Mouse (Mus musculus) midbrain, embryonic 12.5 days (tissue): ENCODE data around the gene Dcun1d4. TPM values are rescaled to one million over a fixed set of nuclear protein-coding genes. Genes with fewer than 3 reads are reported as not detected.

Source experiments
- ATAC-seq: fragments of 200-750 bp; cut with Nextera tagmentation; 2 replicates; pipeline ENCODE4 v1.8.0; 2017; ENCODE audit warnings: low read depth, moderate TSS enrichment, moderate library complexity; ENCODE audit not compliant: low FRiP score
- H3K27ac ChIP-seq: fragments of 300-500 bp; sonication (generic); replicated peaks from 2 replicates; pipeline ENCODE4 v1.5.1; 2016; ENCODE audit warnings: mild to moderate bottlenecking
- H3K27me3 ChIP-seq: fragments of 300-500 bp; sonication (generic); 2 replicates; pipeline ENCODE4 v1.6.1; 2016; ENCODE audit warnings: mild to moderate bottlenecking
- H3K36me3 ChIP-seq: fragments of 300-500 bp; sonication (generic); 2 replicates; pipeline ENCODE4 v1.6.1; 2016
- H3K4me1 ChIP-seq: fragments of 300-500 bp; sonication (generic); 2 replicates; pipeline ENCODE4 v1.6.1; 2016
- H3K4me2 ChIP-seq: fragments of 300-500 bp; sonication (generic); replicated peaks from 2 replicates; pipeline ENCODE4 v1.6.1; 2016; ENCODE audit warnings: mild to moderate bottlenecking, moderate library complexity
- H3K4me3 ChIP-seq: fragments of 300-500 bp; sonication (generic); 2 replicates; pipeline ENCODE4 v1.5.1; 2016; ENCODE audit warnings: mild to moderate bottlenecking
- H3K9ac ChIP-seq: fragments of 300-500 bp; sonication (generic); replicated peaks from 2 replicates; pipeline ENCODE4 v1.6.1; 2016; ENCODE audit warnings: mild to moderate bottlenecking, moderate library complexity
- H3K9me3 ChIP-seq: fragments of 300-500 bp; sonication (generic); 2 replicates; pipeline ENCODE4 v1.6.1; 2016; ENCODE audit warnings: mild to moderate bottlenecking
- WGBS: fragments of 180-500 bp; shearing (Covaris S2); methylation state at CpG from one replicate; pipeline ENCODE4 v1.1.7; 2016; 5-methylcytosine and 5-hydroxymethylcytosine counted together
- polyA plus RNA-seq: library from polyadenylated mRNA; unstranded; fragments of >200 nt; fragmentation: Nextera tagmentation; extraction: Ambion mirVana; gene quantifications from 2 replicates; pipeline ENCODE4 v1.2.1, GENCODE M21; 2016

Gene Dcun1d4
- polyA plus RNA-seq, result 58.4 and 62.2 TPM in 2 replicates

DNA sequence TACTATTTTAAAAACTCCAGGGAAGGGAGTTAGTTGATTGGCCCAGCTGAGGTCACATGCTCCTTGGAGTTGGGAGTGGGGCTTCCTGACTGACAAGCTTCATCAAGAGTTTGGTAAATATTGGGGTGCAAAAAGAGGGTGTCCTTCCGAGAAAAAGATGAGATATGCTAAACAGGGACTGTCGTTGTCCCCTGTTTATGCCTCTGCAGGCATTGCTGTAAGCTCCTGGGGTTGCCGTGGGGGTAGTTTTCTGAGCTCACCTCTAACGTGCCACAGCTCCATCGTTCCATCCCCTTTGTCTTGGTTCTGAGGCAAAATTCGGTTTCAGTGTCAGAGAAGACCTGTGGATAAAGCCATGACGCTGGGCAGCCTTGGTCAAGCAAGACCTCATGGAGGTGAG, at the start of gene Dcun1d4:
Gene Dcun1d4 (plus strand): TSS at position 301 of the 400 bp plus-strand sequence.
- Histone ChIP-seq H3K4me1 (peaks cover 4% of the 10 kb centered on the region; the same call in 1 of the 2 replicates), H3K9me3 (no peaks in the 10 kb centered on the region), H3K27me3 (no peaks in the 10 kb centered on the region), H3K4me3 (no peak within 1 kb of the TSS), H3K4me2 (no peak within 1 kb of the TSS), H3K36me3 (no peaks in the 10 kb centered on the region), H3K27ac (no peak within 1 kb of the TSS), H3K9ac (no peak within 1 kb of the TSS)
- WGBS, result 86% methylated on average over 7 of the region's 7 CpGs
- ATAC-seq, result no peak

DNA sequence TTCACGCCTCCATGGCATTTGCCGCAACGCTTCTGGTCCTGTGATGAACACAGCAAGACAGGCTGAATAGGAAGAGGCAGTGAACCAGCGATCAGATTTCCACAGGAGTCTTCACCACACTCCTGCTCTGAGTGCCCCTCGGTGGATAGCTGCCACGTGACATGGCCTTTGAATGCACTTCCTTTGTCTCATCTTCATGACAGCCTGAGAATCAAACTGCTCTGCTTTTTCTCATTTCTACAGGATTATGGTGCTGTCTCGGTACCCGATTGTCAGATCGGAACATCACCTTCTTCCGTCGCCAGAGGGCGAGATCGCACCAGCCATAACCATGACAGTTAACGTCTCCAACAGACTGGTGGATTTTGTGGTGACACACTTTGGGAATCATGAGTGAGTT, 49.2 kb upstream of the Dcun1d4 start:
- H3K4me2 ChIP-seq, result peak overlapping the region; percentile 32

DNA sequence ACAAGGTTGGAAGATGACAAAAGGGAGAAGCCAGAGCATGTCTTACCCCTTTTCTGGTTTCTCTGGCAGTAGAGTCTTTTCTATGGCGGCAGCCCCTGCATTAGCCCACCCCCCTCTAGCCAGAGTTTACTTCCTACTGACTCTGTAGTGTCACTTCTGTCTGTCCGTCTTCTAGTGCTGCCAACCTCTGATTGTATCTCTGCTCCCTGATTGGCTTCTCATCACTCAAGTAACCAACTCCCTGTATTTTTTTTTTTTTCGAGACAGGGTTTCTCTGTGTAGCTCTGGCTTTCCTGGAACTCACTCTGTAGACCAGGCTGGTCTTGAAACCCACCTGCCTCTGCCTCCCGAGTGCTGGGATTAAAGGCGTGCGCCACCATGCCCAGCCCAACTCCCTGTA, 48.0 kb upstream of the Dcun1d4 start:
- WGBS, result 87% methylated on average over 6 of the region's 6 CpGs
- Histone ChIP-seq H3K27me3 (no peaks in the 10 kb centered on the region), H3K36me3 (no peaks in the 10 kb centered on the region), H3K4me3 (no peak overlapping the region), H3K4me2 (no peak overlapping the region), H3K27ac (no peak overlapping the region), H3K4me1 (no peaks in the 10 kb centered on the region), H3K9me3 (no peaks in the 10 kb centered on the region), H3K9ac (no peak overlapping the region)
- ATAC-seq, result no peak

More for the DNA sequence above, 49.2 kb upstream of the Dcun1d4 start:
- no peaks in the 10 kb centered on the region for H3K4me1 ChIP-seq
- H3K27me3 ChIP-seq, result no peaks in the 10 kb centered on the region
- WGBS, result 23% methylated on average over 14 of the region's 14 CpGs
- ATAC-seq, result peak; percentile 72
- H3K27ac ChIP-seq, result no peak overlapping the region
- H3K36me3 ChIP-seq, result no peaks in the 10 kb centered on the region
- H3K9ac ChIP-seq, result no peak overlapping the region
- H3K9me3 ChIP-seq, result no peaks in the 10 kb centered on the region
- H3K4me3 ChIP-seq, result no peak overlapping the region

DNA sequence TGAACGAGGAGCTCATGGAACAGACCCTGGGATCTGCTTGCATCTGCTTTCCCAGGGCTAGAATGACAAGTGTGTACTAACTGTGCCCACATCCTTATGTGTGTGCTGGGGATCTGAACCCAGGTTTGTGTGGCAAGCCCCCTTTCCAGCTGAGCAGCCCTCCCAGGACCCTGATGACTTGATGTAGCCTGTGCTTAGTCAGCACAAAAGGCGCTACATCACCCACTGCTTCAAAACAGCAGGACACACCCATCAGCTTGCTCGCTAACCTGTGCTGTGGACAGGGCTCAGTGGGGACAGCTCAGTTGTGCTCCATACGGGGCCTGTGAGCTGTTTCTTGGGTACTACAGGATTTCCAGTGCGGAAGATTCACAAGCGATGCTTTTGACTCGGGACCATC, 46.0 kb upstream of the Dcun1d4 start:
- H3K27ac ChIP-seq, result no peak overlapping the region
- no peaks in the 10 kb centered on the region for H3K36me3 ChIP-seq
- H3K4me2 ChIP-seq, result no peak overlapping the region
- no peaks in the 10 kb centered on the region for H3K4me1 ChIP-seq
- no peak for ATAC-seq
- H3K9me3 ChIP-seq, result no peaks in the 10 kb centered on the region
- no peaks in the 10 kb centered on the region for H3K27me3 ChIP-seq
- 75% methylated on average over 7 of the region's 7 CpGs for WGBS
- H3K9ac ChIP-seq, result no peak overlapping the region
- no peak overlapping the region for H3K4me3 ChIP-seq

DNA sequence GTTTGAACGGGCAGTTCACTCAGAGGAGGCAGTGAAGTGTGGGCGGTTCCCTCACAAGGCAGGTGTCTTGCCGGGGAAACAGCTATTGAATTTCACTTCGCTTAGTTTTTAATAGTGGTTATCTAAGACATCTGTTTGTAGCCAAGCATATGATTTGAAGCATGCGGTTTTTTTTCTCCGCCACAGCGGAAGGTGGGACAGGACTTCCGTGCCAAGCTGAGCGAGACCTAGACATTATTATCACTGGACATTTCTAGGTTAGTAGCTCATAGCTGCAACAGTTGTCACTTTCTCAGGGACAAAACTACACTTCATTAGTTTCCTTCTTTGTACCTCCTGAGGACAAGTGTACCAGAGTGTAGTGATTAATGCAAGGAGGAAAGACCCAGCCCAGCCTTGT, 38.6 kb upstream of the Dcun1d4 start:
- Histone ChIP-seq H3K27ac (no peak overlapping the region), H3K9ac (no peak overlapping the region), H3K4me2 (no peak overlapping the region), H3K36me3 (no peaks in the 10 kb centered on the region), H3K4me1 (no peaks in the 10 kb centered on the region; the same call in 1 of the 2 replicates), H3K9me3 (no peaks in the 10 kb centered on the region), H3K27me3 (no peaks in the 10 kb centered on the region), H3K4me3 (no peak overlapping the region)
- no peak for ATAC-seq
- 90% methylated on average over 9 of the region's 9 CpGs for WGBS

DNA sequence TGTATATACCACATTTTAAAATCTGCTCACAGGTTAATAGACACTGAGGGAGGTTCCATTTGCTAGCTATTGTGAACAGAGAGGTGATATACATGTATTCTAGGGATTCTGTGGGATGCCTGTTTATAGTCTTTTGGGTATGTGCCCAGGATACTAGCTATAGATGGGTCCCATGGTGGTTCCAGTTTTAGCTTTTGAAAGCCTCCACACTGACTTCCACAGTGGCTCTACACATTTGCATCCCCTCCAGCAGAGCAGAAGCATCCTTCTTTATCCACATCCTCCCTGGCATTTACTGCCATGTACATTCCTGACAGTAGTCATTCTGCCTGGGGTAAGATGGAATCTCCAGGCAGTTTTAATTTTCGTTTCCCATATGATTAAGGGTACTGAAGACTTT, 30.5 kb upstream of the Dcun1d4 start:
- H3K9ac ChIP-seq, result no peak overlapping the region
- H3K9me3 ChIP-seq, result no peaks in the 10 kb centered on the region
- H3K27me3 ChIP-seq, result no peaks in the 10 kb centered on the region
- H3K4me2 ChIP-seq, result no peak overlapping the region
- no peak overlapping the region for H3K4me3 ChIP-seq
- 78% methylated on average over 1 of the region's 1 CpGs for WGBS
- no peaks in the 10 kb centered on the region for H3K36me3 ChIP-seq
- no peaks in the 10 kb centered on the region for H3K4me1 ChIP-seq
- no peak for ATAC-seq
- H3K27ac ChIP-seq, result no peak overlapping the region

DNA sequence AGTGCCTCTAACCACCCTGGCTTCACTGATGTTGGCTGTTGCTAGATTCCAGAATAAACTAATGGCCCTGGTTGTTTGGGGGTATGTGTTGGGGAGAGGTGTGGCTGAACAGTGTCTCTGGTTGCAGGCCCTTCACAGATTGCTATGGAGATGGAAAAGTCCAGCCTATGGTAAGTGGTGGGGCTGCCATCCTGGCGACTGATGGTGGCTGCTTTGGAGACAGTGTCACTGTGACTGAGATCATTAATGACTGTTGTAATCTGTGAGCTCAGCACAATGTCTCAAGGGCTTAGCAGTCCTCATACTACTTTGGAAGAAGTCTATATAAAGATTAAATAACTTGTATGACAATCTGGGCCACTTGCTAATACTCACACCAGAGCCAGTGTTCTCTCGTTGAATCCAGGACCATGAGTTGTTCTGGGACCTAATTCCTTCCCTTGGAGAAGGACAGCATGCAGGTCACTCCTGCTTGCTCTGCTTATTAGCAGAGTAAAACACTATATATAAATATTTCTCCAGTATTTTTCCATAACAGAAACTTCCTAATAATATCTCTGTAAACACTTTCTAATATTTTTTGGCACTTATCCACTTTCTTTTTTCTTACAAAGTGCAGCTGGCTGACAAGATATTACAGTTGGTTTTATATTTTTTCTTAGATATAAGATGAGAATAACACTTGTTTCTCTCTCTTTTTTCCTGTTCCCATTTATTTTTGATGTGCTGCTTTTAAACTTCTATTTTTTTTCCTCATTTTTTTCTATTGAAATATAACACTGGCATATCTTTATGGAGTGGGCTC, 26.1 kb upstream of the Dcun1d4 start:
- ATAC-seq, result no peak
- Histone ChIP-seq H3K9me3 (no peaks in the 10 kb centered on the region), H3K4me1 (no peaks in the 10 kb centered on the region), H3K4me3 (no peak overlapping the region), H3K9ac (no peak overlapping the region), H3K36me3 (no peaks in the 10 kb centered on the region), H3K27me3 (no peaks in the 10 kb centered on the region), H3K4me2 (no peak overlapping the region), H3K27ac (no peak overlapping the region)
- 89% methylated on average over 2 of the region's 2 CpGs for WGBS

DNA sequence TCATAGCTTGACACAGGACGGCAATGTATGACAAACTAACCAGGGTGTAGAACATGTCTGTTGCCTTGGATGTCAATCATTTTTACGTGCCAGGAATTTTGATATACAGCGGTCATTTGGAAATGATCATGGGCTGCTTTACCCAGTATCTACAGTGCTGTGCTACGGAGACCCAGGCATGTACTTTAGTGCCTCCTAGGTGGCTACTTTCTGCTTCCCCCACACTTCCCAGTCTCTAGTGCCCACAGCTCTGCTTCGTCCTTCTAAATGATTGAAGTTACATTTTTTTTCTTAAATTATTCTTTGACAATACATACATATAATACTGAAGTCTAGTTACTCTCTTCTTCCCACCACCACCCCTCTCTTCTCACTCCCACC, 25.5 kb upstream of the Dcun1d4 start:
- Histone ChIP-seq H3K36me3 (no peaks in the 10 kb centered on the region), H3K9ac (no peak overlapping the region), H3K4me2 (no peak overlapping the region), H3K27me3 (no peaks in the 10 kb centered on the region), H3K4me3 (no peak overlapping the region), H3K9me3 (no peaks in the 10 kb centered on the region), H3K4me1 (no peaks in the 10 kb centered on the region), H3K27ac (no peak overlapping the region)
- no peak for ATAC-seq
- WGBS, result 90% methylated on average over 5 of the region's 5 CpGs

DNA sequence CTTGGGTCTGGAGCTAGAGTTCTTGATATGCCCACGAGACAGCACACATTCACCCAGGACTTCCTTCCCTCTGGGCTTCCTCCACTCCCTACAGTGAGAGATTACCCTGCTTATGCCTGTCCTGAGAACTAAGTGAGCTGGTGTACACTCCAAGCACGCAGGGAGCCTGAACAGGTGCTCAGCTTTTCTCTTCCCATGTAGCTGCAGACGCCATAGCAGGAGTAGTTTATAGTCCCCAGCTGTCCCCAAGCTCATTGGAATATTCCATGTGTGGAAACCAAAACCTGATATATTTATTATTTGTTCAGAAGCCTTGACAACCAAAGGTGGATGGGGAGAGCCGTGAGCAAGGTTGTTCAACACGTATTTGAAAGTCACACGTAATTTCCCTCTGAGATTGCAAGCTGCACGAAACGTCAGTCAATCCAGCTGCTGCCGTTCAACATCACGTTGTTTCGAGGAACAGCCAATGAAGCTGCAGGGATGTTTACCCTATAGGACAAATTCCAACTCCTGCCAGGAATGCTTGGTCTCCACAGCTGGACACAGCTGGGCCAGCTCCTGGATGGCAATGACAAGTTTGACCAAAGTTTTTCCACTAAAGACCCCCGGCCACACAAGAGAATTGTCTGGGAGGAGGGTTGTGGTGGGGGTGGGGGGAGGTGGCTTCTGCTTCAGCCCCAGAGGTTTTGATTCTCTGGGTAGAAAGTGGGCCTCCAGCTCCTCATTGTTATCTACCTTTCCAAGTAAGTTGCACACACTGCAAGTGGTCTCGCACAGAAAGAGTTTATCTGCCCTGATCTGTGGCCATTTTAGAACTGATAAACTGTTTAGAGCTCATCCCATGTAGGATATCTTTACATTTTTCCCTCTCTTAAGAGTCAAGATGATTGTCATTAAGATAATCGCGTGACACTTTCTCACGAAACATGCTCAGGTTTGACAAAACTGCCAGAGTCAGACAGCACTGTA, 12.1 kb upstream of the Dcun1d4 start:
- ATAC-seq, result no peak
- Histone ChIP-seq H3K4me2 (no peak overlapping the region), H3K36me3 (no peaks in the 10 kb centered on the region), H3K27ac (no peak overlapping the region), H3K9me3 (no peaks in the 10 kb centered on the region), H3K4me1 (no peaks in the 10 kb centered on the region), H3K4me3 (no peak overlapping the region), H3K27me3 (no peaks in the 10 kb centered on the region), H3K9ac (no peak overlapping the region)
- WGBS, result 89% methylated on average over 16 of the region's 16 CpGs

DNA sequence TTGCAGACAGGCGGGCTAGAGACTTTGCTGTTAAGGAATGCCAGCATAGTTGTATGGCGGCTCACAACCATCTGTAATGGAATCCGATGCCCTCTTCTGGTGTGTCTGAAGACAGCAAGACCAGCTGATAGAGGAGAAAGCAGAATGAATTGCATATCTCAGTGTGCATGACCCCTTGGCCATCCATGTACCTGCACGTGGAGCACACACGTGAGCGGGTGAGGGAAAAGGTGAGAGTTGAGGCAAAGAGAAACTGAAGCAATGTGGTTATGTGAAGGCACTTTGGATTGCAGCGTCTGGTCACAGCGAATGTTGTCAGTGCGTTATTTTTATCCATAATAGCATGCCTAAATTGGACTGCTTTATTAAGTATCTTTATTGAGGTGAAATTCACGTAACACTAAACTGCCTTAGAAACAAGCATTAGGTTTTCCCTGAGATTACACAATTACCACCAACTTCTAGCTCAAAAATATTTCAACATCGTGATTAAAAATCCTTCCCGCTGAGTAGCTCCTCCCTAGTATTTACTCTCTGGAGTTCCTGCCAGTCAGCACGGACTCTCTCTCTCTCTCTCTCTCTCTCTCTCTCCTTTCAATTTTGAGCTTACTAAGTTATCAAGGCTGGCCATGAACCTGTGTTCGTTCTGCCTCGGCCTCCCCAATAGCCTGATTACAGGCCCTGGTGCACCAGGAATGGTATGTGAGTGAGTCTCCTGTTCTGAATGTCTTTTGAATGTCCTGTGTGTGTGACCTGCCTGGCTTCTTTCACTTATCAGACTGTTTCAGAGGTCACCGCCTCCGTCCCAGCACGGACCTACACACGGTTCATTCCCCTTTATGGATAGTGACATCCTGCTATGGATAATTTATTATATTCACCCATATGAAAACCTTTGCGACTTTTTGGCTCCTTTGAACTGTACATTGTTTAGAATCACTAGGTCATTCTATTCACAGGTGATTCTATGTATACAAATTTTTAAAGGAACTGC, 6.1 kb upstream of the Dcun1d4 start:
- Histone ChIP-seq H3K4me3 (no peak overlapping the region), H3K27ac (no peak overlapping the region), H3K4me1 (no peaks in the 10 kb centered on the region), H3K36me3 (no peaks in the 10 kb centered on the region), H3K9me3 (no peaks in the 10 kb centered on the region), H3K4me2 (no peak overlapping the region), H3K27me3 (no peaks in the 10 kb centered on the region), H3K9ac (no peak overlapping the region)
- no peak for ATAC-seq
- 89% methylated on average over 20 of the region's 20 CpGs for WGBS

DNA sequence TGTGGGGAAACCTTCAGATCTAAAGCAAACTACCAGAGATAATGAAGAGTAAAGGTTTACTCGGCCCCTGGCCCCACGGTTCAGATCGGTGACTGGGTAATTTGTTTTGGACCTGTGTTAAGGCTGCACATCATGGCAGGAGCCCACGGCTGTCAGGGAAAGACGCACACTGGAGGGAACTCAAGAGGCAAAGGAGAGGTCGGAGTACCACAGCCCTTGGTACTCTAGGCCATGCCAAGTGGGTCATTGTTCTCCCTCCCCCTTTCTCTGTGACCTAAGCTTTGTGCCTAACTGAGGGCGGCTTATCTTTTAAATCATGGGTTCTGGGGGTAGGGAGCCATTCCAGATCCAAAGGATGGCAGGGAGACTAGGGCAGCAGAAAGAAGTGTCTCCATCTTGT, 601 bp downstream of the Dcun1d4 start:
- Histone ChIP-seq H3K9me3 (no peaks in the 10 kb centered on the region), H3K9ac (no peak overlapping the region), H3K4me1 (peaks cover 4% of the 10 kb centered on the region; the same call in 1 of the 2 replicates), H3K4me3 (no peak overlapping the region), H3K27ac (no peak overlapping the region), H3K27me3 (no peaks in the 10 kb centered on the region), H3K36me3 (no peaks in the 10 kb centered on the region), H3K4me2 (no peak overlapping the region)
- 86% methylated on average over 7 of the region's 7 CpGs for WGBS
- no peak for ATAC-seq
